Mouse (Mus musculus): ENCODE measurements around the gene Wdr45. TPM values are rescaled to one million over a fixed set of nuclear protein-coding genes. Genes with fewer than 3 reads are reported as not detected.
"Not testable (repeated sequence)": the region's sequence is repeated elsewhere in the genome, so short reads cannot be mapped to it uniquely, and the experiment has no call there.

Gene Wdr45
- polyA plus RNA-seq, 1 experiment from 2014 or later = 26.2 TPM

GRCm38 (mm10) chrX:7745429-7745828 lies 31.3 kb downstream of the Wdr45 start:
- ATAC-seq (ENCODE audit: low FRiP score, low read depth) = no peak
- H3K27ac ChIP-seq = no peak overlapping the region
- H3K9me3 ChIP-seq = no peaks in the 10 kb centered on the region
- no peak overlapping the region for H3K4me3 ChIP-seq
- no peak overlapping the region for H3K9ac ChIP-seq
- no peaks in the 10 kb centered on the region for H3K4me1 ChIP-seq
- no peaks in the 10 kb centered on the region for H3K36me3 ChIP-seq
- WGBS = 85% methylated on average over 8 of the region's 8 CpGs
- no peaks in the 10 kb centered on the region for H3K27me3 ChIP-seq (replicated peaks)
- no peak overlapping the region for H3K4me2 ChIP-seq (replicated peaks)

DNA sequence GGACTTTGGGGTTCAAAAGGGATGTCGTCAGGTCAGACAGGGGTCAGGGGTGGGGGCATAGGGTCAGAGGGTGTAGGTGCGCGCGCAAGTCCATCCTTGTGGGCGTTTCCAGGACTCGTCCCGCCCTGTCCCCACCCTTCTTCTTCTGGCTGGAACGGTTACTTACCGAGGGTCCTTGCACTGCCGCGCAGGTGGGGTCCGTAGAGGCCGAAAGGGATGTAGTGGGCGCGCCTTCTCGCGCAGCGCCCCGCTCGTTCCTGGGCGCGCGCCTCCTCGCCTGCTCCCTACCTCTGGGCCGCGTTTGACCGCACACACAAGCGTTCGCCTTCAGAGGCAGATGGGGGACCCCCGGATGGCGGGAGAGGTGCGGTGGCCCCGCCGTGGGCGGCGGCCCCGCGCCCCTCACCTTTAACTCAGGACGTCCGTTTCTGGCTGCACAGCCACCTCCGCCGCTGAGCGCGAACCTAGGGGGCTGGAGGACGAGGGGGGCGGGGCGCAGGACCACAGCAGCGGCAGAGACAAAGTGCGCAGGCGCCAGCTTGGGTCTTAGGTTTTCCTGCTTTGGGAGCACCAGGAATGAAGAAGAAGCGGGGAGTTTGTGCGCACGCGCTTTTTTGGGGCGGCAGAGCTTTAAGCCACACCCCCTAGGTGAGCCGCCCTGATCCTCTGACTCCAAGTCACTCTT lies 36.4 kb downstream of the Wdr45 start, which contains the start of gene Ccdc120:
Ccdc120 (minus strand) TSS at position 474 of the 685 bp plus-strand sequence.
- Histone ChIP-seq H3K36me3 (no peaks in the 10 kb centered on the region), H3K4me1 (no peaks in the 10 kb centered on the region), H3K27ac (no peak within 1 kb of the TSS), H3K9me3 (no peaks in the 10 kb centered on the region), H3K27me3 (replicated peaks) (no peaks in the 10 kb centered on the region), H3K4me2 (replicated peaks) (peak within 1 kb of the TSS; percentile 62), H3K4me3 (peak within 1 kb of the TSS; percentile 62), H3K9ac (peak within 1 kb of the TSS; percentile 69)
- 8% methylated on average over 40 of the region's 56 CpGs for WGBS
- ATAC-seq (ENCODE audit: low FRiP score, low read depth) = peak; percentile 84

- H3K9me3 ChIP-seq; H3K4me2 ChIP-seq (replicated peaks); H3K27me3 ChIP-seq (replicated peaks); H3K36me3 ChIP-seq; H3K9ac ChIP-seq; H3K4me3 ChIP-seq; H3K4me1 ChIP-seq; H3K27ac ChIP-seq: not testable (repeated sequence)
- WGBS = 15% methylated on average over 3 of the region's 3 CpGs
- 0 out of 2 replicates have a peak, but pooled peaks have one; percentile 30 for ATAC-seq (ENCODE audit: low FRiP score, low read depth)
Observed at GRCm38 (mm10) chrX:7753627-7754026, 39.5 kb downstream of the Wdr45 start.

- WGBS = 16% methylated on average over 37 of the region's 38 CpGs
- Histone ChIP-seq H3K27ac (no peak within 1 kb of the TSS; the same call in 1 of the 2 replicates), H3K27me3 (replicated peaks) (no peaks in the 10 kb centered on the region)
Observed at GRCm38 (mm10) chrX:7762137-7762920, 48.2 kb downstream of the Wdr45 start, which contains the start of gene Tfe3. Gene Tfe3 (plus strand): TSS chrX:7762560.

GRCm38 (mm10) chrX:7762921-7763197 lies 48.7 kb downstream of the Wdr45 start:
- H3K27ac ChIP-seq = no peak overlapping the region; the same call in 1 of the 2 replicates
- WGBS = 11% methylated on average over 21 of the region's 21 CpGs
- H3K36me3 ChIP-seq = peaks cover 14% of the 10 kb centered on the region; the same call in 1 of the 2 replicates

More at GRCm38 (mm10) chrX:7762137-7762920, 48.2 kb downstream of the Wdr45 start, which contains the start of gene Tfe3:
- Histone ChIP-seq H3K4me1 (peaks cover 9% of the 10 kb centered on the region; the same call in 1 of the 2 replicates), H3K9ac (peak within 1 kb of the TSS; percentile 60), H3K36me3 (peaks cover 9% of the 10 kb centered on the region; the same call in 1 of the 2 replicates), H3K4me3 (peak within 1 kb of the TSS; percentile 57), H3K9me3 (no peaks in the 10 kb centered on the region), H3K4me2 (replicated peaks) (peak within 1 kb of the TSS; percentile 69)
- peak; percentile 95 for ATAC-seq (ENCODE audit: low FRiP score, low read depth)

GRCm38 (mm10) chrX:7763631-7764393 lies 49.7 kb downstream of the Wdr45 start:
- 19% methylated on average over 22 of the region's 22 CpGs for WGBS
- Histone ChIP-seq H3K9me3 (no peaks in the 10 kb centered on the region), H3K4me1 (peaks cover 9% of the 10 kb centered on the region; the same call in 1 of the 2 replicates), H3K4me3 (peak overlapping the region; percentile 57), H3K4me2 (replicated peaks) (peak overlapping the region; percentile 69), H3K9ac (peak overlapping the region; percentile 60), H3K27ac (no peak overlapping the region), H3K27me3 (replicated peaks) (no peaks in the 10 kb centered on the region), H3K36me3 (peaks cover 18% of the 10 kb centered on the region; the same call in 1 of the 2 replicates)
- ATAC-seq (ENCODE audit: low FRiP score, low read depth) = no peak

More at GRCm38 (mm10) chrX:7762921-7763197, 48.7 kb downstream of the Wdr45 start:
- H3K4me1 ChIP-seq = peaks cover 9% of the 10 kb centered on the region; the same call in 1 of the 2 replicates
- peak overlapping the region; percentile 69 for H3K4me2 ChIP-seq (replicated peaks)
- no peaks in the 10 kb centered on the region for H3K27me3 ChIP-seq (replicated peaks)
- peak overlapping the region; percentile 57 for H3K4me3 ChIP-seq
- H3K9ac ChIP-seq = peak overlapping the region; percentile 60
- peak; percentile 51 for ATAC-seq (ENCODE audit: low FRiP score, low read depth)
- H3K9me3 ChIP-seq = no peaks in the 10 kb centered on the region

- Histone ChIP-seq H3K27me3 (replicated peaks) (no peaks in the 10 kb centered on the region), H3K9ac (no peak overlapping the region; the same call in none of the 2 replicates), H3K4me2 (replicated peaks) (peak overlapping the region; percentile 69), H3K4me1 (peaks cover 9% of the 10 kb centered on the region; the same call in 1 of the 2 replicates), H3K36me3 (peaks cover 18% of the 10 kb centered on the region; the same call in 1 of the 2 replicates), H3K27ac (no peak overlapping the region), H3K9me3 (no peaks in the 10 kb centered on the region), H3K4me3 (peak overlapping the region; percentile 57)
- WGBS = 22% methylated on average over 8 of the region's 9 CpGs
- no peak for ATAC-seq (ENCODE audit: low FRiP score, low read depth)
Observed at GRCm38 (mm10) chrX:7764657-7765280, 50.6 kb downstream of the Wdr45 start.

DNA sequence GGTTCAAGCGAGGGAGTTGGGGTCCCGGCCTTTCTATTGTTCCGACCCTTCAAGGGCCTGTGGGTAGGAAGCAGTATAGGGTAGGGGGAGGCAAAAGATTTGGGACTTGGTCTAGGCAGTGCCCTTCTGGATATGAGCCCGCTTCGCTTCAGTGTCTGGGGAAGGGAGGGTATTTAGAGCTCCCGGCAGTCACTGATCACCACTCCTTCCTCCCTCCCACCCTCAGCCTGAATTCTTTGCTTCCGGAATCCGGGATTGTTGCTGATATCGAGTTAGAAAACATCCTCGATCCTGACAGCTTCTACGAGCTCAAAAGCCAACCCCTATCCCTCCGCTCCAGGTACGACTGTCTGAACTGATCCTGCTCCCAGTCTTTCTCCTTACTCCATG lies 51.1 kb downstream of the Wdr45 start:
- Histone ChIP-seq H3K27ac (no peak overlapping the region), H3K4me2 (replicated peaks) (peak overlapping the region; percentile 69), H3K9ac (no peak overlapping the region; the same call in 1 of the 2 replicates), H3K4me1 (peaks cover 9% of the 10 kb centered on the region; the same call in 1 of the 2 replicates), H3K36me3 (peaks cover 22% of the 10 kb centered on the region; the same call in 1 of the 2 replicates), H3K9me3 (no peaks in the 10 kb centered on the region), H3K27me3 (replicated peaks) (no peaks in the 10 kb centered on the region), H3K4me3 (peak overlapping the region; percentile 18)
- WGBS = 18% methylated on average over 11 of the region's 13 CpGs
- ATAC-seq (ENCODE audit: low FRiP score, low read depth) = no peak

GRCm38 (mm10) chrX:7765764-7766163 lies 51.6 kb downstream of the Wdr45 start:
- Histone ChIP-seq H3K4me2 (replicated peaks) (peak overlapping the region; percentile 69), H3K27ac (no peak overlapping the region), H3K36me3 (peaks cover 27% of the 10 kb centered on the region), H3K9ac (no peak overlapping the region), H3K9me3 (no peaks in the 10 kb centered on the region), H3K4me3 (peak overlapping the region; percentile 18), H3K4me1 (peaks cover 9% of the 10 kb centered on the region; the same call in 1 of the 2 replicates), H3K27me3 (replicated peaks) (no peaks in the 10 kb centered on the region)
- no peak for ATAC-seq (ENCODE audit: low FRiP score, low read depth)
- WGBS = 21% methylated on average over 11 of the region's 11 CpGs

- Histone ChIP-seq H3K27ac (no peak overlapping the region), H3K27me3 (replicated peaks) (no peaks in the 10 kb centered on the region), H3K4me3 (no peak overlapping the region), H3K9ac (no peak overlapping the region), H3K4me1 (peaks cover 9% of the 10 kb centered on the region; the same call in 1 of the 2 replicates), H3K36me3 (peaks cover 42% of the 10 kb centered on the region), H3K9me3 (no peaks in the 10 kb centered on the region), H3K4me2 (replicated peaks) (no peak overlapping the region)
- ATAC-seq (ENCODE audit: low FRiP score, low read depth) = no peak
- 89% methylated on average over 7 of the region's 7 CpGs for WGBS
Observed at GRCm38 (mm10) chrX:7769302-7770017, 55.3 kb downstream of the Wdr45 start.

DNA sequence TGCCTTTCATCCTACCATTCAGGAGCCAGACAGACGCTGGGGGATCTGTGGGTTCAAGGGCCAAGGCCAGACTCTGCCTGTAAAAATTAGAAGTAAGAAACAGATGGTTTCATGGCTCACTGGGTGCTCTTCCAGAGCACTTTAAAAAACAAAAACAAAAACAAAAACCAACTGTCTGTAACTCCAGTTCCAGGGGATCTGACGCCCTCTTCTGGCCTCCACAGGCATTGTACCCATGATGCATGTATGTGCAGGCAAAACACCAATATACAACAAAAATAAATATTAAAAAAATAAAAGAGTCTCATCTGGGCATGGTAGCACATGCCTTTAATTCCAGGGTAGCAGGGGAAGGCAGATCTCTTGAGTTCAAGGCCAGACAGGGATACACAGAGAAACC lies 58.6 kb downstream of the Wdr45 start:
- Histone ChIP-seq H3K27ac (no peak overlapping the region), H3K9ac (no peak overlapping the region), H3K27me3 (replicated peaks) (no peaks in the 10 kb centered on the region), H3K4me3 (no peak overlapping the region), H3K36me3 (peaks cover 29% of the 10 kb centered on the region), H3K4me2 (replicated peaks) (no peak overlapping the region), H3K9me3 (no peaks in the 10 kb centered on the region), H3K4me1 (no peaks in the 10 kb centered on the region)
- 53% methylated on average over 2 of the region's 2 CpGs for WGBS
- ATAC-seq (ENCODE audit: low FRiP score, low read depth) = no peak
